Mouse (Mus musculus) spleen, postnatal 14 days (tissue): ENCODE measurements at regions not wholly inside any gene's neighbourhood (a gene's known extent, or its start where the extent isn't known, plus 50 kb on each side); places are given as distances from the start of the nearest gene placed in this dataset.
"Not testable (repeated sequence)": the region's sequence is repeated elsewhere in the genome, so short reads cannot be mapped to it uniquely, and the experiment has no call there.

Experiments used
- DNase-seq, 2 experiments: peaks; one replicate each; pipeline ENCODE4 v3.0.0; 2021 to 2022; ENCODE audit warnings: low spot score in 2 of 2

GRCm38 (mm10) chr13:52096506-52096905 is 250.0 kb downstream of the Gadd45g start:
- no peak for DNase-seq

- no peak for DNase-seq
These were observed 259.6 kb downstream of the Gadd45g start for GRCm38 (mm10) chr13:52105989-52106642.

GRCm38 (mm10) chr13:52108349-52108921 is 262.0 kb downstream of the Gadd45g start:
- no peak for DNase-seq

GRCm38 (mm10) chr13:52109039-52109759 is 262.7 kb downstream of the Gadd45g start:
- no peak for DNase-seq

- DNase-seq: no peak
These were observed 264.3 kb downstream of the Gadd45g start for GRCm38 (mm10) chr13:52110750-52111149.

GRCm38 (mm10) chr13:52113549-52113948 is 267.1 kb downstream of the Gadd45g start:
- DNase-seq: no peak

GRCm38 (mm10) chr13:52114431-52114830 is 268.0 kb downstream of the Gadd45g start:
- no peak for DNase-seq

GRCm38 (mm10) chr13:52114962-52115361 is 268.5 kb downstream of the Gadd45g start:
- DNase-seq: no peak

GRCm38 (mm10) chr13:52116241-52116640 is 269.8 kb downstream of the Gadd45g start:
- no peak for DNase-seq

GRCm38 (mm10) chr13:52116756-52117155 is 270.3 kb downstream of the Gadd45g start:
- no peak for DNase-seq

- DNase-seq: no peak
These were observed 274.3 kb downstream of the Gadd45g start for GRCm38 (mm10) chr13:52120795-52121194.

GRCm38 (mm10) chr13:52125037-52125436 is 278.6 kb downstream of the Gadd45g start:
- no peak for DNase-seq

- no peak for DNase-seq
These were observed 281.3 kb downstream of the Gadd45g start for GRCm38 (mm10) chr13:52127751-52128150.

GRCm38 (mm10) chr13:52129466-52129865 is 283.0 kb downstream of the Gadd45g start:
- no peak for DNase-seq

- DNase-seq: no peak
These were observed 286.7 kb downstream of the Gadd45g start for GRCm38 (mm10) chr13:52133202-52133601.

GRCm38 (mm10) chr13:52138331-52138945 is 292.0 kb downstream of the Gadd45g start:
- DNase-seq: no peak

GRCm38 (mm10) chr13:52139140-52139809 is 292.8 kb downstream of the Gadd45g start:
- DNase-seq: no peak

GRCm38 (mm10) chr13:52140221-52140620 is 293.7 kb downstream of the Gadd45g start:
- no peak for DNase-seq

GRCm38 (mm10) chr13:52144066-52144465 is 297.6 kb downstream of the Gadd45g start:
- not testable (repeated sequence) for DNase-seq

GRCm38 (mm10) chr13:52145926-52146325 is 299.4 kb downstream of the Gadd45g start:
- no peak for DNase-seq

GRCm38 (mm10) chr13:52150281-52150680 is 303.8 kb downstream of the Gadd45g start:
- no peak for DNase-seq

- DNase-seq: no peak
These were observed 305.3 kb downstream of the Gadd45g start for GRCm38 (mm10) chr13:52151777-52152176.
